Mouse (Mus musculus): ENCODE measurements around the gene Cyp2s1. TPM values are rescaled to one million over a fixed set of nuclear protein-coding genes. Genes with fewer than 3 reads are reported as not detected.

Gene Cyp2s1
- total RNA-seq (2014; rRNA removed) = 0.13 and 0.28 TPM in 2 replicates
- 0.37 and 0.41 TPM in 2 replicates for polyA plus RNA-seq (2012; rRNA removed)

DNA sequence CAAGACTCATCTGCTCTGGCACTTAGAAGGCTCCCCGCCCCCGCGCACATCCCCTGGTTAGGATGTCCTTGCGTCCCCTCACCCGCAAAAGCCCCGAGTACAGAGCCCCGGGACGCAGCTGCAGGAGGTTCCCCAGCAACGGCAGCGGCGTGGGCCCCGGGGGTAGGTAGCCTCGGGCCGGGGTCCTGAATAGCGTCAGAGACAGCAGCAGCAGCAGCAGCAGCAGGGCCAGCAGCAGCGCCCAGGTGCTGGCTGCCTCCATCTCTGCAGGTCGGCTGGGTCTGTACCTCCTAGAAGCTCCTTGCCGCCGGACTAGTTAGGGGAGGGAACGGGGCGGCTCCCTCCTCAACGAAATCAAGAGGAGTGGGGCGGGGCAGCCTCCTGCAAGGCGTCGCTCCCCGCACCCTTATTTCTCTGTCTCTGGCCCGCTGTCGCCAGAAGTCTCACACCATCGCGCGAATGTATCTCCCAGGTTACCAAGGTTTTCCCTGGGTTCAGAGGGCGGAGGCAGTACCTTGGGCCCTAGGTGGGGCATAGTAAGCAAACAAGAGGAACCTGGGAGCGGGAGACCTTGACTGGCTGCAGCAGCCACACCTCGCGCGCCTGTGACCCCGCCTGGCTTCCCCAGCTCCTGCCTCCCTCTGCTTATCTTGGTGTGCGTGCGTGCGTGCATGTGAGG lies at the start of gene Cyp2s1:
Gene Cyp2s1 (minus strand): TSS at position 673 of the 679 bp plus-strand sequence.
- H3K79me2 ChIP-seq (ENCODE audit: control insufficient read depth, insufficient read depth, low read length) = no peaks in the 10 kb centered on the region
- DNase-seq (ENCODE audit: extremely low read depth, low read depth, low spot score) = no peak
- no peaks in the 10 kb centered on the region for H3K4me1 ChIP-seq (ENCODE audit: control insufficient read depth, insufficient read depth, low read length)
- peak within 1 kb of the TSS; percentile 25; the same call in 1 of the 2 replicates for H3K4me3 ChIP-seq (ENCODE audit: insufficient read depth, low read depth, low read length)
- no peak for TF ChIP-seq CTCF (IDR thresholded peaks at IDR 0.05; ENCODE audit: low read depth, low read length)
- no peak for TF ChIP-seq POLR2A (IDR thresholded peaks at IDR 0.05; ENCODE audit: extremely low read depth, insufficient read depth, low read length)
- WGBS = 5% methylated on average over 40 of the region's 40 CpGs
- no peaks in the 10 kb centered on the region for H3K36me3 ChIP-seq (ENCODE audit: control insufficient read depth, insufficient read depth, low read length)
- peaks cover 11% of the 10 kb centered on the region; the same call in 1 of the 2 replicates for H3K27me3 ChIP-seq (ENCODE audit: control insufficient read depth, insufficient read depth, low read length)
- no peak within 1 kb of the TSS for H3K9ac ChIP-seq (ENCODE audit: low read depth, low read length)
- H3K27ac ChIP-seq (replicated peaks; ENCODE audit: insufficient read depth, low read depth, low read length) = no peak within 1 kb of the TSS

DNA sequence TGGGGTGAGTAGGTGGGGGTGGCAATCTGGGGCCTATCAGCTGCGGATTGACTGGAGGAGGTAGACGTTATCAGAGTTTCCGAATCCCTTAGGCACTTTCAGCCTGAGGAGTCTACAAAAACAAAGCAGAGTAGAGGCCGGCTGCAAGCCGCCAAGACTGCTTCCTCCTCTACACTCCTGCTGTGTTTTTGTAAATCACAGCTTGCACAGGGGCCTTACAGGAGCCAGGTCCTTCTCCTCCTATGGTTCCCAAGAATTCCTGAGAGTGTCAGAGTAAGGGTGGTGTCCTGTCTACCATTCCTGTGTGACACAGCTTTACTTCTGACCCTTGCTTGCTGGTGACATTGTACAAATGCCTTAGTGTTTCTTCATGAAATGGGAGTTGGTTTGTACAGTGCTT lies 48.1 kb upstream of the Cyp2s1 start:
- H3K27ac ChIP-seq (replicated peaks; ENCODE audit: insufficient read depth, low read depth, low read length) = no peak overlapping the region
- no peaks in the 10 kb centered on the region for H3K36me3 ChIP-seq (ENCODE audit: control insufficient read depth, insufficient read depth, low read length)
- H3K27me3 ChIP-seq (ENCODE audit: control insufficient read depth, insufficient read depth, low read length) = peaks cover 6% of the 10 kb centered on the region; the same call in 1 of the 2 replicates
- no peaks in the 10 kb centered on the region for H3K4me1 ChIP-seq (ENCODE audit: control insufficient read depth, insufficient read depth, low read length)
- no peak for DNase-seq (ENCODE audit: extremely low read depth, low read depth, low spot score)
- no peak overlapping the region for H3K4me3 ChIP-seq (ENCODE audit: insufficient read depth, low read depth, low read length)
- 81% methylated on average over 5 of the region's 5 CpGs for WGBS
- TF ChIP-seq CTCF (IDR thresholded peaks at IDR 0.05; ENCODE audit: low read depth, low read length) = no peak
- no peak for TF ChIP-seq POLR2A (IDR thresholded peaks at IDR 0.05; ENCODE audit: extremely low read depth, insufficient read depth, low read length)
- no peak overlapping the region for H3K9ac ChIP-seq (ENCODE audit: low read depth, low read length)
- no peaks in the 10 kb centered on the region for H3K79me2 ChIP-seq (ENCODE audit: control insufficient read depth, insufficient read depth, low read length)

DNA sequence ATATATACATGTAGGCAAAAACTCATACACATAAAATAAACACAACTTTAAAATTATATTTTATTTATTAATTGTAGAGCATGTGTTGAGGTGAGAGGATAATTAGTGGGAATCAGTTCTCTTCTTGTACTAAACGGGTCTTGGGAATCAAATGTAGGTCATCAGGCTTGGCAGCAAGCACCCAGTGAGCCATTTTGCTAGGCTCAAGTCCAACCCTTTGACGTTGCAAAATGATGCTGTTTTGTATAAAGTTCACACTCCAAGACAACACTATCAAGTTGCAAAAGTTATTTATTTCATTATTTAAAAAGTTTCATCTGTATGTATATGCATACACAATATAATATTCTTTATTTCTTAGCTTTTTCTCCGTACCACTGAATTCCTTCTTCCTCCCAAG lies 47.0 kb upstream of the Cyp2s1 start:
- no peaks in the 10 kb centered on the region for H3K79me2 ChIP-seq (ENCODE audit: control insufficient read depth, insufficient read depth, low read length)
- peaks cover 6% of the 10 kb centered on the region; the same call in 1 of the 2 replicates for H3K27me3 ChIP-seq (ENCODE audit: control insufficient read depth, insufficient read depth, low read length)
- 38% methylated on average over 3 of the region's 3 CpGs for WGBS
- DNase-seq (ENCODE audit: extremely low read depth, low read depth, low spot score) = peak; percentile 80
- no peak overlapping the region for H3K9ac ChIP-seq (ENCODE audit: low read depth, low read length)
- H3K36me3 ChIP-seq (ENCODE audit: control insufficient read depth, insufficient read depth, low read length) = no peaks in the 10 kb centered on the region
- TF ChIP-seq POLR2A (IDR thresholded peaks at IDR 0.05; ENCODE audit: extremely low read depth, insufficient read depth, low read length) (no peak), CTCF (IDR thresholded peaks at IDR 0.05; ENCODE audit: low read depth, low read length) (no peak)
- no peak overlapping the region for H3K4me3 ChIP-seq (ENCODE audit: insufficient read depth, low read depth, low read length)
- H3K27ac ChIP-seq (replicated peaks; ENCODE audit: insufficient read depth, low read depth, low read length) = no peak overlapping the region
- no peaks in the 10 kb centered on the region for H3K4me1 ChIP-seq (ENCODE audit: control insufficient read depth, insufficient read depth, low read length)

DNA sequence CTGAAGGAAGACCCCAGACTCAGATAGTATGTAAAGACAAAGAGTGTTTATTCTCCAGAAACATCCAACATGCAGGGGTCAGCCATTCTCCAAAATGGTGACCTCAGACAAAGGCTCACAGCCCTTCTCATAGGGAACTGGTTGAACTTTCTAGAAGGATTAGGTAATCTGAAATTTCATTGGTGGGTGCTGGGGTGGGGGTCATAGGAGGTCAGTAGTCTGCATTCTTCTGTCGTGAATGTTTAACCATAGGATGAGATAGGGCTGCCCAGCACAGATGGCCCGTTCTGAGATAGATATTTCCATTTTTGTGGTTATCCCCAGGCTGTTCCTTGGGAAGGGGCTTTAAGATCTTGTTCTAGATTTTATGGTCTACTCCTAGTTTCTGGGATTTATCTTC lies 45.7 kb upstream of the Cyp2s1 start:
- H3K4me1 ChIP-seq (ENCODE audit: control insufficient read depth, insufficient read depth, low read length) = no peaks in the 10 kb centered on the region
- DNase-seq (ENCODE audit: extremely low read depth, low read depth, low spot score) = peak; percentile 39
- 22% methylated on average over 2 of the region's 2 CpGs for WGBS
- H3K79me2 ChIP-seq (ENCODE audit: control insufficient read depth, insufficient read depth, low read length) = no peaks in the 10 kb centered on the region
- no peak overlapping the region for H3K9ac ChIP-seq (ENCODE audit: low read depth, low read length)
- H3K4me3 ChIP-seq (ENCODE audit: insufficient read depth, low read depth, low read length) = no peak overlapping the region
- TF ChIP-seq CTCF (IDR thresholded peaks at IDR 0.05; ENCODE audit: low read depth, low read length) = no peak
- H3K36me3 ChIP-seq (ENCODE audit: control insufficient read depth, insufficient read depth, low read length) = no peaks in the 10 kb centered on the region
- no peak overlapping the region for H3K27ac ChIP-seq (replicated peaks; ENCODE audit: insufficient read depth, low read depth, low read length)
- H3K27me3 ChIP-seq (ENCODE audit: control insufficient read depth, insufficient read depth, low read length) = no peaks in the 10 kb centered on the region

DNA sequence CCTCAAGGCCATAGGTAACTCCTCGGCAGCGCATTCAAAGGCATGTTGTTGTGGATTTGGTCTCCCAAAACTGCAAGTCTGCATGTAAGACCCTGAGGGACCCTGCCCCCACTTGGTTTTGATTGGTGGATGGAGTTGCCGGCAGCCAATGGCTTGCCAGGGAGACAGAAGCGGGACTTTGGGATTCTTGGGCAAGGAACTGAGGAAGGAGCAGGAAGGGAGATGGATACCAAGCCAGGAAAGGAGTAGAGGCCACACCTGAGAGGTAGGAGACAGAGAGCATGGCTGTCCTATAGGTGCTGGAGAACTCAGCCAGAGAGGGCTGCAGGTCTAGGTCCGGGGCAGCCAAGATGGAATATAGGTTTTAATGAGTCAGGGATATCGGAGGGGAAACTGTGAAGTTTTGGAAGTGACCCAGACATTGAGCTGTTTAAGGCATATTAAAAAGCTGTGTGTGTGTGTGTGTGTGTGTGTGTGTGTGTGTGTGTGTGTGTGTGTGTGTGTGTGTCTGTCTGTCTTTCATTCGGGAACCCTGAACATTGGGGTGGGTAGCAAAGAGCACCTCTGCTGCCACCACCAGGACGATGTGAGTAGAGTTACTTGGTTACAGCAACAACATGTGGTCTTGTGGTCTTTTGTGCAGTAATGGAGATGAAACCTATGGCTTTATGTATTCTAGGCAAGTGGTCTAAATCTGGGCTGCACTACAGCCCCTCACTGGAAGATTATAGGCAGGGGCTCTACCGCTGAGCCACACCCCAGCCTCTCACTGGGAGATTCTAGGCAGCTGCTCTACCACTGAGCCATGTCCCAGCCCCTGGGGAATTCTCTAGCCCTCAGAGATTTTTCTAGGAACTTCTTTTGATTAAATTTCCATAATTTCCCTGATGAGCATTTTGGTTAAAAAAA lies 43.5 kb upstream of the Cyp2s1 start:
- H3K9ac ChIP-seq (ENCODE audit: low read depth, low read length) = no peak overlapping the region
- H3K79me2 ChIP-seq (ENCODE audit: control insufficient read depth, insufficient read depth, low read length) = no peaks in the 10 kb centered on the region
- no peak overlapping the region for H3K4me3 ChIP-seq (ENCODE audit: insufficient read depth, low read depth, low read length)
- WGBS = 51% methylated on average over 9 of the region's 9 CpGs
- no peaks in the 10 kb centered on the region for H3K36me3 ChIP-seq (ENCODE audit: control insufficient read depth, insufficient read depth, low read length)
- H3K4me1 ChIP-seq (ENCODE audit: control insufficient read depth, insufficient read depth, low read length) = no peaks in the 10 kb centered on the region
- no peak for DNase-seq (ENCODE audit: extremely low read depth, low read depth, low spot score)
- no peak overlapping the region for H3K27ac ChIP-seq (replicated peaks; ENCODE audit: insufficient read depth, low read depth, low read length)
- TF ChIP-seq POLR2A (IDR thresholded peaks at IDR 0.05; ENCODE audit: extremely low read depth, insufficient read depth, low read length) (no peak), CTCF (IDR thresholded peaks at IDR 0.05; ENCODE audit: low read depth, low read length) (peak; percentile 28; the same call in 1 of the 2 replicates)
- no peaks in the 10 kb centered on the region for H3K27me3 ChIP-seq (ENCODE audit: control insufficient read depth, insufficient read depth, low read length)
